Mouse (Mus musculus) heart, postnatal 0 days (tissue): ENCODE measurements at regions not wholly inside any gene's neighbourhood (a gene's known extent, or its start where the extent isn't known, plus 50 kb on each side); places are given as distances from the start of the nearest gene placed in this dataset.

ENCODE experiments used
- CTCF ChIP-seq: IDR thresholded peaks from 2 replicates; pipeline ENCODE4 v1.5.1; 2016; ENCODE audit warnings: antibody characterized with exemption, control low read depth, low read depth
- EP300 ChIP-seq: IDR thresholded peaks from 2 replicates; pipeline ENCODE4 v1.6.1; 2016; ENCODE audit warnings: antibody characterized with exemption, low read depth

DNA sequence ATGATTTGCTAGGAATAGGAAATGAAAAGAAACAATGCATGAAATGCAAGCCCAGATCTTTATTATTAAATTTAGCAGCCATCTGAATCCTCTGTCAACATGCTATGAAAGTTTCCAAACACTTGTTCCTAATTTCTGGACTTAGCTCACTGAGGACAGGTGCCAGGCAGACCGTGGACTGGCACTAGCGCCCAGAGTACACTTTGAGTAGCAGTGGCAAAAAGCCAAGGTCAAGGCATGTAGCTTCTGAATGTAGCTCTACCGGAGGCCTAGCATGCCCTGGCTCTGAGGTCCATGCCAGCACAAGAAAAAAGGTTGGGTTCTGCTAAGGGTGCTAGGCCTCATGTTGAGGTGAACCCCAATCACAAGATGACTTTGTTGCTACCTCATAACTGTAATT, 408.9 kb downstream of the H2al1j start:
- no peak for TF ChIP-seq EP300
- no peak for TF ChIP-seq CTCF
